Mouse (Mus musculus): ENCODE data around the gene Zfp811.

Gene Zfp811

DNA sequence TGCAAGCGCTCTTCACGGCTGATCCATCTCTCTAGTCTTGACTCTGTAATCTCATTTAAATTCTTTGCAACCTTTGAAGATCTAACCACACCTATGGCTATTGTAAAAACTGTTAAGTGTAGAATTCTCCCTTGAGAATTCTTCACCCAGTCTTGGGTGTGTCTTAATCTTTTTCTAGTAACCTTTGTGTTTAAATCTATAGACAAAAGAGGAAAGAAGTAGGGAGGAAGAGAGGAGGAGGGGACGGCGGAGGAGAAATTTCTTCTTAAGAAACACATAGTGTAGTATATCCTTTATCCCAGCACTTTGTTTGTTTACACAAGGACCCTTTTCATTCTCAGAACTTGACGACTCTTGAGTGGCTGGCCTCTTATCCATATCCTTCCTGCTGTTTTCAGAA is 52.4 kb downstream of the Zfp811 start:
- DNase-seq (ENCODE audit: low read depth, low spot score), result no peak

DNA sequence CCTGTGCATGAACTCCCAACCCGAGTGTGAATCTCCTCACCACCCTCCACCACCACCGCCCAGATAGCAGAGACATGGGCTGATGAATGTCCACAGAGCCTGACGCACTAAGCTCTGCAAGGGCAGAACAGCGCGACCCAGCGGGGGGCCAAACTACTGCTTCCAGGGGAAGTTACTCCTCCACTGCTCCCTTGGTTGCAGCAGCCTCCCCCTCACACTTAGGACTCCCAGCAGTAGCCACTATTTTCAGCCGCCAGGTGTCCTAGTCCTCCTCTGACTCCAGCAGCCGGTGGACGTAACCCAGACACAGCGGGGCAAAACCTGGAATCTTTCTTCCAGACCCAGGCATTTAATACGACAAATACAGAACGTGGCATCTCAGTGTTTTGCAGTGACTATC is 56.1 kb downstream of the Zfp811 start:
- DNase-seq (ENCODE audit: low read depth, low spot score), result no peak

DNA sequence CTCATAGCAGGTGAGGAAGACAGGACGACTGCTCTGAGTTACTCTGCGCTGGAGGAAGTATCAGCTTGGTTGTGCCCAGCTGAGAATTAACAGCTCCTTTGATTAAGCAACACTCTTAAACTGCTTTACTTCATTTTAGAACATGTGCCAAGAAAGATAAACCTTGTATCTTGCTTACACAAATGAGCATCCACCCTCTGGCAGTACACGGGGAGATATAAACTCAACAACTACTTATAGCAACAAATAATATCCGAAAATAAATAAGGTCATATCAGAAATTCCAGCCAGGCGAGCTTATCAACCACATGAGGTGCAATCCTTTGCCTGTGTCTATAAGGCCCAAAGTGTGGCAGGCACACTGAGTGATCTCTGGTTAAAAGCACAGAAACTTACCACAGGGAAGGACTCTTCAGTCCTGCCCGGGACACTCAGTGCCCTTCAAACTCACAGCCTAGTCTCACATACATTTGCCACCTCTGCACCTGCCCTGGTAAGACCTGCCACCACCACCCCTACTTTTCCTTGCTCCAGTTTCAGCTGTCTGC is 56.8 kb downstream of the Zfp811 start:
- no peak for DNase-seq (ENCODE audit: low read depth, low spot score)

DNA sequence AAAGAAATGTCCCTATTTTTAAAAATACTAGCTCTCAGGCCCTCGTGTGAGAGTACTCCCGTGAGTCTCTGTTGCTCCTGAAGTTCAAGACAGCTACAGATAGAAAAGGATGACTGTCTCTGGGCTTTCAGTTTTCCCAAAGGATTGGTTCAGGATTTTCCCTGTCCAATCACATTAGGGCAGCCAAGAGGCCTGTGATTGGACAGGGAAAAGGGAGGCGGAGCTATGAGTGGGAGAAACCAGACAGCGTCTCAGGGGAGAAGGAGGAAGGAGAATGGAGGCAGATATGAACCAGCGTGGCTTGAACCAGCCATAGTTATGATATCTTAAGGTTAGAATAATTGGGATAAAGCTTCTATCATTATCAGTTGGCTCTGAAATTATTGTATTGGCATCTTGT is 59.1 kb downstream of the Zfp811 start:
- no peak for DNase-seq (ENCODE audit: low read depth, low spot score)

Measured in CD4-positive helper T cell, adult 2 months (primary cell).